Mouse (Mus musculus): ENCODE measurements around the gene Dcaf6. TPM values are rescaled to one million over a fixed set of nuclear protein-coding genes. Genes with fewer than 3 reads are reported as not detected.

Dcaf6 gene
- polyA plus RNA-seq, 2 experiments, result 13.5 to 20.6 TPM

DNA sequence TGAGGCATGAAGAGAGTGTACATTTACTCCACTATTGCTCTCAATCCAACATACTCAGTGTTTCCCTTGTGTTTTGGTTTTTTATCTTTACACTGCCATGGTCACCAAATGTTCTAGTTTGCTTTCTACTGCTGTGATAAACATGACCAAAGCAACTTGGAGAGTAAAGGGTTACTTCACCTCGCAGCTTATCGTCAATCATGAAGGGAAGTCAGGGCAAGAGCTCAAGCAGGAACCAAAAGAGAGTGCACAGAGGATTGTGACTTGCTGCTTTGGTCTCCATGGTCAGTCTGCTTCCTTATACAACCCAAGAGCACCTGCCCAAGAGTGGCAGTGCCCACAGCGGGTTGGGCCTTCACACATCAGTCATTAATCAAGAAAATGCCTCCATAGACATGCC lies 65.4 kb downstream of the Dcaf6 start:
- TF ChIP-seq CTCF (IDR thresholded peaks at IDR 0.05; ENCODE audit: low read depth), result no peak
- no peak for TF ChIP-seq EP300 (IDR thresholded peaks at IDR 0.05; ENCODE audit: low read depth)
- H3K9me3 ChIP-seq (ENCODE audit: control insufficient read depth, low read length), result no peaks in the 10 kb centered on the region
- H3K4me1 ChIP-seq (replicated peaks; ENCODE audit: control insufficient read depth in 2 of 2, insufficient read depth in 2 of 2, low read length in 1 of 2), result peaks cover 22 to 24% of the 10 kb centered on the region in 2 experiments
- H3K9ac ChIP-seq (replicated peaks), result peak overlapping the region; percentile 39
- peak overlapping the region; percentile 83 for H3K27ac ChIP-seq
- H3K27me3 ChIP-seq (ENCODE audit: control insufficient read depth, insufficient read depth, low read length), result no peaks in the 10 kb centered on the region
- peaks cover 2% of the 10 kb centered on the region; the same call in 1 of the 2 replicates for H3K36me3 ChIP-seq (replicated peaks; ENCODE audit: control insufficient read depth, insufficient read depth, low read depth)
- WGBS (ENCODE audit: insufficient replicate concordance), result 11% methylated on average over 3 of the region's 3 CpGs
- DNase-seq (ENCODE audit: low read depth in 3 of 3, low spot score in 3 of 3), result peak; percentile 19 to 35 (median 32)
- peak overlapping the region; percentile 45 for H3K4me2 ChIP-seq (ENCODE audit: low read depth)
- no peak for ATAC-seq (ENCODE audit: insufficient read depth)
- H3K4me3 ChIP-seq (ENCODE audit: insufficient read depth in 1 of 2, low read depth in 2 of 2, low read length in 2 of 2), result no peak overlapping the region

DNA sequence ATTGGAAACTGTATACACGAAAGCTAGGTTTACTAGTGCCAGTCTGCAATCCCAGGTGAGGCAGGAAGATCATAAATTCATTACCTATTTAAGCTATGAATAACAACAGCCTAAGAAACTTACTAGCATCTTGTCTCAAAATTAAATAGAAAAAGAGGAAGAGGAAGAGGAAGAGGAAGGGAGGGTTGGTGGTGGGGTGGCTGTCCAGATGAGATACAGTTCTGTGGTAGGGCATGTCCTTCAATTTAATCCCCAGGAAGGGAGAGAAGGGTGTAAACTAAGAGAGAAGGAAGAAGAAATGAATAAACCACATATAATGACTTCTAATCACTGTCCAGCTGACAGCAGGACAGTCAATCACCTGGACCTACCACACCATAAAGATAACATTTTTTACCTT lies 67.2 kb downstream of the Dcaf6 start:
- TF ChIP-seq EP300 (IDR thresholded peaks at IDR 0.05; ENCODE audit: low read depth) (no peak), CTCF (IDR thresholded peaks at IDR 0.05; ENCODE audit: low read depth) (no peak)
- ATAC-seq (ENCODE audit: insufficient read depth) (no peak), DNase-seq (ENCODE audit: low read depth in 3 of 3, low spot score in 3 of 3) (no peak)
- H3K27me3 ChIP-seq (ENCODE audit: control insufficient read depth, insufficient read depth, low read length), result no peaks in the 10 kb centered on the region
- no peak overlapping the region for H3K9ac ChIP-seq (replicated peaks)
- WGBS (ENCODE audit: insufficient replicate concordance), result 60% methylated on average over 1 of the region's 1 CpGs
- peaks cover 22 to 24% of the 10 kb centered on the region in 2 experiments for H3K4me1 ChIP-seq (replicated peaks; ENCODE audit: control insufficient read depth in 2 of 2, insufficient read depth in 2 of 2, low read length in 1 of 2)
- no peak overlapping the region for H3K27ac ChIP-seq
- H3K4me3 ChIP-seq (ENCODE audit: insufficient read depth in 1 of 2, low read depth in 2 of 2, low read length in 2 of 2), result no peak overlapping the region
- peaks cover 4% of the 10 kb centered on the region; the same call in 1 of the 2 replicates for H3K36me3 ChIP-seq (replicated peaks; ENCODE audit: control insufficient read depth, insufficient read depth, low read depth)
- H3K4me2 ChIP-seq (ENCODE audit: low read depth), result no peak overlapping the region
- H3K9me3 ChIP-seq (ENCODE audit: control insufficient read depth, low read length), result no peaks in the 10 kb centered on the region

DNA sequence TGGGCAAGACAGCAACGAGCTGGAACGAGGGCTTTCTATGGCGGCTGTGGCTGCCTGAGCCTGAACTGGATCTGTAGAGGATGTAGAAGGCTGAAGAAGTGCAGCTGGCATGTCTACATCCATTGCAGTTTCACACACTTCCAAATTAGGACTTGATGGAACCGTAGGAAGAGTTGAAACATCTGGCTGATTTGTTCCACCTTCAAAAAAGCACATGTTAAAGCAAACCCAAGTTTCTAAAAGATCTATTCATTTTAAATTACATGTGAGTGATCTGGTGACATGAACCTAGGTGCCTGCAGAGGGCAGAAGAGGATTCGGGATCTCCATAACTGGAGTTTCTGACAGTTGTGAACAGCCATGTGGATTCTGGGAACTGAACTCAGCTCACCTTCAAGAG lies 71.6 kb downstream of the Dcaf6 start:
- TF ChIP-seq CTCF (IDR thresholded peaks at IDR 0.05; ENCODE audit: low read depth), result peak; percentile 58
- no peak for TF ChIP-seq EP300 (IDR thresholded peaks at IDR 0.05; ENCODE audit: low read depth)
- Histone ChIP-seq H3K4me2 (ENCODE audit: low read depth) (no peak overlapping the region), H3K9me3 (ENCODE audit: control insufficient read depth, low read length) (no peaks in the 10 kb centered on the region), H3K9ac (replicated peaks) (no peak overlapping the region), H3K4me3 (ENCODE audit: insufficient read depth in 1 of 2, low read depth in 2 of 2, low read length in 2 of 2) (no peak overlapping the region), H3K4me1 (replicated peaks; ENCODE audit: control insufficient read depth in 2 of 2, insufficient read depth in 2 of 2, low read length in 1 of 2) (peaks cover 0 to 6% of the 10 kb centered on the region in 2 experiments; a peak in 2 of 4 replicates), H3K27me3 (ENCODE audit: control insufficient read depth, insufficient read depth, low read length) (no peaks in the 10 kb centered on the region), H3K36me3 (replicated peaks; ENCODE audit: control insufficient read depth, insufficient read depth, low read depth) (peaks cover 4% of the 10 kb centered on the region), H3K27ac (no peak overlapping the region)
- ATAC-seq (ENCODE audit: insufficient read depth) (no peak), DNase-seq (ENCODE audit: low read depth in 3 of 3, low spot score in 3 of 3) (peak in 1 of 3 experiments; percentile 36)
- WGBS (ENCODE audit: insufficient replicate concordance), result 73% methylated on average over 5 of the region's 5 CpGs

DNA sequence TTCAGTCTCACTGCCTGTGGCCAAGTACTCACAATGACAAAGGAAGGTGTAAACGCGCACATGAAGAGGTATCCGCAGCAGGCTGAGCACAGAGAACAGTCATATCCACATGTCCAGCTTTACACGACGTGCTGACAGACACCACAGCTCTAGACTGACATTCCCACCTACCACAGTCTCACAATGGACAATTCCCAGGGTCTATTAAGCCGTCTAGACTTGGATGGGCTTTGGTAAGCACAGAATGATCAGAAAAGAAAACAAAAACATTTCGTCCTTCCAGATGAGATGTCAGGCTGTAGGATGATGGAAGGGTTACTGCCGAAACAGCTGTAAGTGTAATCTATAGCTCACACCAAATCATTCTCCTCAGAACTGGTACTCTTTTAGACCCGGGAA lies 73.8 kb downstream of the Dcaf6 start:
- no peak overlapping the region for H3K27ac ChIP-seq
- ATAC-seq (ENCODE audit: insufficient read depth) (no peak), DNase-seq (ENCODE audit: low read depth in 3 of 3, low spot score in 3 of 3) (no peak)
- H3K4me1 ChIP-seq (replicated peaks; ENCODE audit: control insufficient read depth in 2 of 2, insufficient read depth in 2 of 2, low read length in 1 of 2), result peaks cover 0 to 2% of the 10 kb centered on the region in 2 experiments; a peak in 1 of 4 replicates
- H3K9ac ChIP-seq (replicated peaks), result no peak overlapping the region
- no peak overlapping the region for H3K4me3 ChIP-seq (ENCODE audit: insufficient read depth in 1 of 2, low read depth in 2 of 2, low read length in 2 of 2)
- H3K9me3 ChIP-seq (ENCODE audit: control insufficient read depth, low read length), result no peaks in the 10 kb centered on the region
- TF ChIP-seq CTCF (IDR thresholded peaks at IDR 0.05; ENCODE audit: low read depth) (no peak), EP300 (IDR thresholded peaks at IDR 0.05; ENCODE audit: low read depth) (no peak)
- WGBS (ENCODE audit: insufficient replicate concordance), result 86% methylated on average over 9 of the region's 9 CpGs
- H3K36me3 ChIP-seq (replicated peaks; ENCODE audit: control insufficient read depth, insufficient read depth, low read depth), result peaks cover 4% of the 10 kb centered on the region
- H3K4me2 ChIP-seq (ENCODE audit: low read depth), result no peak overlapping the region
- H3K27me3 ChIP-seq (ENCODE audit: control insufficient read depth, insufficient read depth, low read length), result no peaks in the 10 kb centered on the region

DNA sequence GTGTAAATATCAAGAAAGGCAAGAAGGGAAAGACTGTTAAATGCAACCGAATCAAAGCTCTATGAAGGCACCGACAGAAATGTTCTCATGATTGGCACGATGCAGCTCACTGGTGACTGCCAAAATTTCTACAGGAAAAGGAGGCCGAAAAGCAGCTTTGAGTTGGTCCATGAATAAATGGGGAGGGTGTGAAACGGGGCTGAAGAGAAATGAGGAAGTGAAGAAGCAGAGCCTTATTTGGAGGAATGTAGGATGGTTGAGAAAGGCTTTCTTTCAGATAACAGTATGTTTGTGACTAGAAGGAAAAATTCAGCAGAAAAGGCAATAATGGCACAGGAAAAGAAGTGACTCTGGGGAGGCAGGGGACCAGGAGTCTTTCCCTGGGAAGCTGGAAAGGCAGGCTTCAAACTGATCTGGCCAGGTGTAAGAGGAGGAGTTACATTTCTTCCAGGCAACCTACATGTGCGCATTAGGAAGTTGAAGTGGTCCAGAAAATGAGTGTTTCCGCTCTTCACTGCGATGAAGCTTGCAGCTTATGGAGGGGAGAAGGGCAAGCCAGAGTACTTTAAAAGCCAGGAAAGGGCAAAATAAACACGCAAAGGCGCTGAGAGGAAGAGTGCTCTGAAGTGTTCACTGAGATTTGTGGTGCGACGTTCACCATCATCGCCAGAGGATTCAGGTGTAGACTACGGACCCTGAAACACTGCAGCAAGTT lies 74.3 kb downstream of the Dcaf6 start:
- Histone ChIP-seq H3K27ac (no peak overlapping the region), H3K36me3 (replicated peaks; ENCODE audit: control insufficient read depth, insufficient read depth, low read depth) (peaks cover 4% of the 10 kb centered on the region), H3K27me3 (ENCODE audit: control insufficient read depth, insufficient read depth, low read length) (no peaks in the 10 kb centered on the region), H3K9ac (replicated peaks) (no peak overlapping the region), H3K9me3 (ENCODE audit: control insufficient read depth, low read length) (no peaks in the 10 kb centered on the region), H3K4me1 (replicated peaks; ENCODE audit: control insufficient read depth in 2 of 2, insufficient read depth in 2 of 2, low read length in 1 of 2) (peaks cover 0 to 2% of the 10 kb centered on the region in 2 experiments; a peak in 1 of 4 replicates), H3K4me3 (ENCODE audit: insufficient read depth in 1 of 2, low read depth in 2 of 2, low read length in 2 of 2) (no peak overlapping the region), H3K4me2 (ENCODE audit: low read depth) (no peak overlapping the region)
- ATAC-seq (ENCODE audit: insufficient read depth) (no peak), DNase-seq (ENCODE audit: low read depth in 3 of 3, low spot score in 3 of 3) (no peak)
- 81% methylated on average over 14 of the region's 14 CpGs for WGBS (ENCODE audit: insufficient replicate concordance)
- TF ChIP-seq EP300 (IDR thresholded peaks at IDR 0.05; ENCODE audit: low read depth), result no peak
